Mouse (Mus musculus) layer of hippocampus, postnatal 36 days (tissue): Measurements from ENCODE around the gene Cacna2d2. TPM values are rescaled to one million over a fixed set of nuclear protein-coding genes. Genes with fewer than 3 reads are reported as not detected.

Source experiments
- DNase-seq, 2 experiments: peaks; one replicate each; pipeline ENCODE4 v3.0.0; 2022
- total RNA-seq, 2 experiments: library from RNA; stranded (reverse); gene quantifications; 2 replicates each; pipeline ENCODE4 v1.2.3; 2021

The Cacna2d2 gene
- total RNA-seq, 2 experiments from 2014 or later, result 17.5 to 23.3 TPM

- DNase-seq, result peak; percentile 95 to 96
Observed at GRCm38 (mm10) chr9:107541474-107542351, 142.3 kb downstream of the Cacna2d2 start, which contains the start of the genes Cyb561d2 and Nprl2. Cyb561d2 (minus strand) TSS chr9:107542193. Nprl2 (plus strand) TSS chr9:107542226.

GRCm38 (mm10) chr9:107542352-107542686, 142.9 kb downstream of the Cacna2d2 start:
- no peak for DNase-seq

DNA sequence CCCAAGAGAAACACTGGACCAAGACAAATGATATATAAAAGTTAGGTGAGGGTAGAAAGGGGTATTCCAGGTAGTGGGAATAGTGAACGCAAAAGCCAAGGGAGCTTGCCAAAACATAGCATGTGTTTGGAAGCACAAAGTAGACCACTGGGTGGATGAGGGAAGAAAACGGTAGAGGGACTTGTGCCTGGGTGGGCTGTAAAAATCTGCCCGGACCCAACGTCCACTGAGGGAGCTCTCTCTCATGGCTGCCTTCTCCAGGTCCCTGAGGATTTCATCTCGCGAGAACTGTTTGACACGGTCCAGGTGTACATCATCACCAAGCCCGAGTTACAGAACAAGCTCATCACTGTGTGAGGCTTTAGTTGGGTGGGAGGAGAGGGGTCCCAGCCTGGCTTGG, 143.3 kb downstream of the Cacna2d2 start:
- no peak for DNase-seq

GRCm38 (mm10) chr9:107543299-107543698, 143.9 kb downstream of the Cacna2d2 start:
- no peak for DNase-seq

DNA sequence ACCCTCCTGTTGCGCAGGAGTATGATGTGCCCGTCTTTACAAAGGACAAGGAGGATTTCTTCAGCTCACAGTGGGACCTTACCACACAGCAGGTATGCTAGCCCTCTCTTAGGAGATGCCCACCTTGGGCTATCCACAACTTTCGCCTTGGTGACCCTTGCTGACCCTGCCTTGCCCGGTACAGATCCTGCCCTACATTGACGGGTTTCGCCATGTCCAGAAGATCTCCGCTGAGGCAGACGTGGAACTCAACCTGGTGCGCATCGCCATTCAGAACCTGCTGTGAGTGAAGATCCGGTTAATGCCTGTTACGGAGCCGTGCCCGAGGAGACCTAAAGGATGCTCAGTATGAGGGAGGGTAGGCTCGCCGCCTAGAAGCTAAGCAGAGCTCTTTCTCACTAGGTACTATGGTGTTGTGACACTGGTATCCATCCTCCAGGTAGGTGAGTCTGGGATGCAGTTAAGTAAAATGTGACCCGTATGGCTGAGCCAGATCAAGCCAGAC, 144.8 kb downstream of the Cacna2d2 start:
- DNase-seq, result no peak

DNA sequence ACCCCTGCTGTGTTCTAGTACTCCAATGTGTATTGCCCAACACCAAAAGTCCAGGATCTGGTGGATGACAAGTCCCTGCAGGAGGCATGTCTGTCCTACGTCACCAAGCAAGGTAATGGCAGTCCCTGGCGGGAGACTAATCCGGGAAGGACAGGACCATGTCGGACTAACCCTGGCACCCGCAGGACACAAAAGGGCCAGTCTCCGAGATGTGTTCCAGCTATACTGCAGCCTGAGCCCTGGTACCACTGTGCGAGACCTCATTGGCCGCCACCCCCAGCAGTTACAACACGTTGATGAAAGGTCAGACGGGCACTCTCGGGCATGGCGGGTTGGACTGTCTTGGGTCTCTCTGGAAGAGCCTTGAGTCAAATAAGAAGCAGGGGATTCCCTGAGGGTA, 145.3 kb downstream of the Cacna2d2 start:
- no peak for DNase-seq

DNA sequence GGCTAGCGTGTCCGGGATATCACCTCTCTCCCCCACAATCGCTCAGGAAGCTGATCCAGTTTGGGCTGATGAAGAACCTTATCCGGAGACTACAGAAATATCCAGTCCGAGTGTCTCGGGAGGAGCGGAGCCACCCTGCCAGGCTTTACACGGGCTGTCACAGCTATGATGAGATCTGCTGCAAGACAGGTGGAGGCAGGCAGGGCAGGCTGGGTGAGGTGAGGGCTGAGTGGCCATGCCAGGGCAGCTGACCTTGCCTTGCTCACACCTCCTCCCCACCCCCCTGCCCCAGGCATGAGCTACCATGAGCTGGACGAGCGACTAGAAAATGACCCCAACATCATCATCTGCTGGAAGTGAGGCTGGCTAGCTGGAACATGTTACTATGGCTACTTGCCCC, 145.8 kb downstream of the Cacna2d2 start:
- DNase-seq, result no peak

DNA sequence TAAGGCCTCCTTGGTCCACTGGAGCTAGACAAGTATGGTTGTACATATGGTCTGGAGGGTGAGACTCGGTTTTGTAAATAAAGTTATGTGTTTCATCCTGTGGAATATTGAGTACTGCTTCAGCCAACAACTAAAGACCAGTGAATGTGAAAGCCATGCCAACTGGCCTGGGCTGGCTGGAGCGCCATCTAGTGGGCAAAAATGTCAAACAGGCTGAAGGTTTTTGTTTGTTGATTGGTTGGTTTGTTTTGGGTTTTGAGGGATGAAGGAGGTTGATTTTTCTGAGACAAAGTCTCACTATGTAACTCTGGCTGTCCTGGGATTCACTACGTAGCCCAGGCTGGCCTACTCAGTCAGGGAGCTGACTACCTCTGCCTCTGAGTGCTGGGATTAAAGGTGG, 146.2 kb downstream of the Cacna2d2 start:
- DNase-seq, result peak; percentile 58 to 61

DNA sequence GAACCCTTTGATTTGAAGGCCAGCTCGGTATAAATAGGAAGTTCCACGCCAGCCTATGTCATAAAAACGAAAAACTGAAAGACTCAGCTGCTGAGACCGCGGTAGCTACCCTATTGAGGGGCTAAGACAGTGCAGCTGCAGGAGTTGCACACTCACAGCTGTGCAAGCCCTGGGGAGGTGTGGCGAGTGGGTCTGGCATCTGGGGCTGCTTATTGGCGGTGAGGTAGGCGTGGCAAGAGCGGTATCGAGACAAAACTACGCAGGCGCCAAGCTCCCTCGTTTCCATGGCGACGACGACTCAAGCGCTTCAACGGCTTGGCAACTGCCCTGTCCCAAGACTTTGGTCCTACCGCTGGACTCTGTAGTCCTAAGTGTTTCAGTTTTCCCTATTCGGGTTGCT, 147.6 kb downstream of the Cacna2d2 start, which contains the start of gene Zmynd10:
TSS of gene Zmynd10 (plus strand) at position 273 of the 400 bp plus-strand sequence.
- peak; percentile 84 to 85 for DNase-seq

DNA sequence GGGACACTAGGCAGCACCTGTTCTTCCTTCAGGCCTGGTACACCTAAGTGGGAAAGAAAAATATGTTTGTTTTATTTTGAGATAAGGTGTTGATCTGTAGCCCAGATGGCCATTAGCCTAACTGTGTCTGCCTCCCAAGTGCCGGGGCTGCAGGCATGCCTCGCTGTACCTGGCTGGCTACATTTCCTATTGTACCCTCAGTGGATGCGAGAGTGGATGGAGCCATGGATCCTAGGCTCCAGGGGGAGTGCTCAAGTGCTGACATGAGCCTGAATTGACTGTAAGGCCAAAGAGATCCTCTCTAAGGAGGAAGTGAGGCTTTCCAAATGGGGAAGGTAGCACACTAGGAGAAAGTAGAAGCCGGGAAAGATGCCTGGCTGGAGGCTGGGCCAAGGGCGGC, 148.5 kb downstream of the Cacna2d2 start:
- DNase-seq, result no peak

- no peak for DNase-seq
Observed at GRCm38 (mm10) chr9:107548820-107549219, 149.4 kb downstream of the Cacna2d2 start.

DNA sequence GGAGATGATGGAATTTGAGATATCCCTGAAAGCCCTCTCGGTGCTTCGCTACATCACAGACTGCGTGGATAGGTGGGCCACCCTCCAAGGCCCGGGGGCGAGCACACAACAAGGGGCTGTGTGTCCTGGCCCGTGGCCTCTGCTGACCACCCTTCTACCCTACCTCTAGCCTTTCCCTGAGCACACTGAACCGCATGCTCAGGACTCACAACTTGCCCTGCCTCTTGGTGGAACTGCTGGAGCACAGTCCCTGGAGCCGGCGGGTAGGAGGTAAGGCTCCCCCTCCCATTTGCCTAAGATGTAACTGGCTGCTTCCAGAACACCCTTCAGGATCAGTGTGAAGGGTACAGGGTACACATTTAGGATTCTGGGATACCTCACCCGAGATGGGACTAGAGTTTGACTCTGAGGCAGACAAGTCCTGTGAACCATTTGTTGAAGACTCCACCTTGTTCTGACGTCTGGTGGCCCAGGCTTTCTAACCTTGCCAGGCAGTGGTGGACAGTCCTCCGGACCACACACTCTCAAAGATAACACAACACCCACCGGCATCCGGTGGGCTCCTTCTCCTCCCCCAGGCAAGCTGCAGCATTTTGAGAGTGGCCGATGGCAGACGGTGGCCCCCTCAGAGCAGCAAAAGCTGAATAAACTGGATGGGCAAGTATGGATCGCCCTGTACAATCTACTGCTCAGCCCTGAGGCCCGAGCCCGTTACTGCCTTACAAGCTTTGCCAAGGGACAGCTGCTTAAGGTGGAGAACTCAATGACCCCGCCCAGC, 150.1 kb downstream of the Cacna2d2 start:
- no peak for DNase-seq

GRCm38 (mm10) chr9:107550491-107551116, 151.2 kb downstream of the Cacna2d2 start:
- no peak for DNase-seq

DNA sequence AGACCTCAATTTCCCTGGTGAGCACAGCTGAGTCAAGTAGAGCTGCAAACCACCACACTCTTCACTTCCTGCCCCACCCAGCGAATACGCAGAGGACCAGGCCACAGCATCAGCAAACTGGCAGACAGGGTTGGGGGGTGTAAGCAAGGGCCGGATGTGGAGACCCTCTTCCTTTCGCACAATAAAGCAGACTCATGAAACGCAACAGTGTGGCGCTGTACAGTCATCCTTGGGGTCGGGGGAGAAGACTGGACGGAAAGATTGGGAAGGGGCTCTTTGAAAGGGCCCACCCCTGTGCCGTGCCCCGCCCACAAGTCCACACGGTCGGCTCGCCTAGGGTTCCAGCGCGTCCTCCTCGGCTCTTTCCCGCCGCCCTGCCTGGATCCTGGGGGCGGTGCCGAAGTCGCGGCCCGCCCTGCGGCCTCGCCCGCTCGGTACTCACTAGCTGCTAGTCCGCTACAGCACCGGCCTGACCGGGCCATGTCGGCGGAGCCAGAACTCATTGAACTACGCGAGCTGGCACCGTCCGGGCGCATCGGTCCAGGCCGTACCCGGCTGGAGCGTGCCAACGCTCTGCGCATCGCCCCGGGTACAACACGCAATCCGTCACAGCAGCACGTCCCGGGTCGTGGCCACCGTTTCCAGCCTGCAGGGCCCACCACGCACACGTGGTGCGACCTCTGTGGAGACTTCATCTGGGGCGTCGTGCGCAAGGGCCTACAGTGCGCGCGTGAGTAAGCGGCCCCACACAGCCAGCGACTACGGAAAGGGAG, 151.9 kb downstream of the Cacna2d2 start, which contains the start of gene Rassf1:
TSS of gene Rassf1 (plus strand) at position 439 of the 773 bp plus-strand sequence.
- no peak for DNase-seq

DNA sequence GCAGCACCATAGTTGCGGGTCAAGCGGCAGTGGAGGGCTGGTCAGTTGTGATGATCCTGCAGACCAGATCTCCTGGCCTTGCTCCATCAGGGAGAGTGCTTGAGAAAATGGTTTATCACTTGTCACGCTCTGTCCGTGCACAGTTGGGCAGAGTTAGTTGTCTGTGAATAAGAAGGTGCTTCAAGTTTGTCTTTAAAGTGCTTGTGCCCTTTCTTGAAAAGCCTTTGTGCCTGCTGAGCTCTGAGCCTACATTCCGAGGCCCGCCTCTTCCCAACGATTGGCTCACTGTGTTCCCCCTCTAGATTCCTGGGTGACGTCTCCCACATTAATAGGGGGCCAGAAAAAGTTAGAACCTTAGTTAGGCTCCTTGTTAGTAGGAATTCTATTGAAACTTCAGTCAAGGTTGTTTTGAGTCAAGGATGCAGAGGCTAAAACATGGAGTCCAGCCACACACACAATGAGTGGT, 152.5 kb downstream of the Cacna2d2 start:
- no peak for DNase-seq

DNA sequence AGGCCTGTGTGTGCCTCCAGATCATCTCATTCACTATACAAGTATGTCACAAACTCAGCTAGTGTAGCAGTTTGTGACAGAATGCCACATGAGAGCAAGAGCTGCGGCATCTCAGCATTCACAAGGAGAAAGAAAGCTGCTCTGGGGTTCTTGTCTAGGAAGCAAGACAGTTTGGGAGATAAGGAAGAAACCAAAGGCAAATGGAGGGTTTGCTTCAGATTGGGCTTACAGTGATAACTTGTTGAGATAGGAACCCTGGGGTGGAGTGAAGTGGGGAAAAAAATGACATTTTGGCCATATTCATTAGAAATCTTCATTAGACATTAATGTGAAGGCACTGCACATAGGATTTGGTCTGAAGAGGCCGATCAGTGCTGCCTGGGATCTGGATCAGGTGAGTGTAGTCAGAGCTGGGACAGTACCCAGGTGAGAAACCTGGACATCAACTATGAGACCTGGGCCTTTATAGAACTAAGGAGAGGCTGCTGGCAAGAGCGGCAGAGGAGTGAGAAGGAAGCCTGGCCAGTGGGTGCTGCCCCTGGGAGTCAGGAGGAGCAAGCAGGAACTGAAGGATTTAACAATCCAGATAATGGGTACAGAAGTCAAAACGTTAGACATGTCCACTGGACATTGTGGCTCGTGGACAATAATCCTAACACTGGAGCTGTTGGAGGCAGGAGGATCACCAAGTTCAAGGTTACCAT, 153.4 kb downstream of the Cacna2d2 start:
- no peak for DNase-seq

GRCm38 (mm10) chr9:107553541-107554318, 154.3 kb downstream of the Cacna2d2 start:
- no peak for DNase-seq

DNA sequence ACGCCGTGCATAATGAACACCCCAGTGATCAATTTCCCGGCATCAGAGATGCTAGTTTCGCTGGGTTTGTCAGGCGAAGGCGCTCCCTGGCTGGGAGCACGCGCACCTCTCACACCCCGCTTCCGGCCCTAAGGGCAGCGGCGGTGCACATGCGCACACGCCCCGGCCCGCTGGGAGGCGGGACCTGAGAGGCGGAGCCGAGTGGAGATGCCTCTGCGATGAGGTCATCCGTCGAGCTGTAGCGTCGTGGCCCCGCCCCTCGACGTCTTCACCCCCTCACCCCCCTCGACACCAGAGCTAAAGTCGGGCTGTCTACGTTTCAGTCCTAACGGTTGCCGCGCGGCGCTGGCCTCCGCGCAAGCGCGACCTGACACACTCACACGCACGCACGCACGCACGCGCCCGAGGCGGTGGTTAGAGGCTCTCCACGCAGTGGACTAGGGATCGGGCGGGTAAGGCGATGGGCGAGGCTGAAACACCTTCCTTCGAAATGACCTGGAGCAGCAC, 155.0 kb downstream of the Cacna2d2 start:
- peak; percentile 91 for DNase-seq

DNA sequence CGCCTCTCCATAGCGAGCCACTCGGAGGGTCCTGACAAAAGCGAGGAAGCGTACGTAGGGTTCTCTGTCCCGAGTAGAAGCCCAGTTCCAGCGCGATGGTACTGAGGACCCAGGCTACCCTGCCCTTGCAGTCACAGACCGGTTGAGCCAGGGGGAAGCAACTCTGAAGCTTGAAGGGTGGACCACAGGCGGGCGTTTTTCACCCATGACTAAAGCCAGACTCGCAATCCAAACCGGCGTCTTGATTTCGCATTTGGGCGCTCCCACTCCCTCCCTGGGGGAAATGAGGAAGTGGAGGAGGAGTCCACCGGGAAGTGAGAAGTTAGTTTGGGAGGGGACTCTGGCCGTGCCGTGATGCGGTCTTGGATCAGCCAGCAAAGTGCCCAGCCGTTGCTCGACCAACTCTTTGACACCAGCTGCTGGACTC, 155.6 kb downstream of the Cacna2d2 start:
- no peak for DNase-seq

- DNase-seq, result no peak
Observed at GRCm38 (mm10) chr9:107555701-107556100, 156.3 kb downstream of the Cacna2d2 start.
